Mouse (Mus musculus): ENCODE measurements around the gene Smcr8.

Gene Smcr8

GRCm38 (mm10) chr11:60776829-60777740 is at the start of gene Smcr8, which contains the start of gene Top3a:
Smcr8 (plus strand) TSS chr11:60777524.
Top3a (minus strand) TSS chr11:60777365.
- DNase-seq (ENCODE audit: low read depth in 2 of 2, low spot score in 2 of 2), result peak; percentile 83 to 88

GRCm38 (mm10) chr11:60728260-60728761 is 49.0 kb upstream of the Smcr8 start, which contains the start of gene Mief2:
Mief2 (plus strand) TSS chr11:60728398.
- peak; percentile 79 to 84 for DNase-seq (ENCODE audit: low read depth in 2 of 2, low spot score in 2 of 2)

- no peak for DNase-seq (ENCODE audit: low read depth in 2 of 2, low spot score in 2 of 2)
Observed at GRCm38 (mm10) chr11:60729217-60729641, 48.1 kb upstream of the Smcr8 start.

GRCm38 (mm10) chr11:60730169-60730568 is 47.2 kb upstream of the Smcr8 start:
- no peak for DNase-seq (ENCODE audit: low read depth in 2 of 2, low spot score in 2 of 2)

GRCm38 (mm10) chr11:60731251-60731650 is 46.1 kb upstream of the Smcr8 start:
- DNase-seq (ENCODE audit: low read depth in 2 of 2, low spot score in 2 of 2), result no peak

- DNase-seq (ENCODE audit: low read depth in 2 of 2, low spot score in 2 of 2), result no peak
Observed at GRCm38 (mm10) chr11:60734206-60734605, 43.1 kb upstream of the Smcr8 start.

GRCm38 (mm10) chr11:60735191-60735590 is 42.1 kb upstream of the Smcr8 start:
- DNase-seq (ENCODE audit: low read depth in 2 of 2, low spot score in 2 of 2), result no peak

GRCm38 (mm10) chr11:60736491-60736890 is 40.8 kb upstream of the Smcr8 start:
- DNase-seq (ENCODE audit: low read depth in 2 of 2, low spot score in 2 of 2), result no peak

GRCm38 (mm10) chr11:60737450-60737849 is 39.9 kb upstream of the Smcr8 start:
- DNase-seq (ENCODE audit: low read depth in 2 of 2, low spot score in 2 of 2), result no peak

- no peak for DNase-seq (ENCODE audit: low read depth in 2 of 2, low spot score in 2 of 2)
Observed at GRCm38 (mm10) chr11:60740321-60740720, 37.0 kb upstream of the Smcr8 start.

- no peak for DNase-seq (ENCODE audit: low read depth in 2 of 2, low spot score in 2 of 2)
Observed at GRCm38 (mm10) chr11:60755570-60755969, 21.8 kb upstream of the Smcr8 start.

GRCm38 (mm10) chr11:60761681-60762080 is 15.6 kb upstream of the Smcr8 start:
- no peak for DNase-seq (ENCODE audit: low read depth in 2 of 2, low spot score in 2 of 2)

GRCm38 (mm10) chr11:60766969-60767368 is 10.4 kb upstream of the Smcr8 start:
- no peak for DNase-seq (ENCODE audit: low read depth in 2 of 2, low spot score in 2 of 2)

GRCm38 (mm10) chr11:60769322-60769721 is 8.0 kb upstream of the Smcr8 start:
- no peak for DNase-seq (ENCODE audit: low read depth in 2 of 2, low spot score in 2 of 2)

- DNase-seq (ENCODE audit: low read depth in 2 of 2, low spot score in 2 of 2), result no peak
Observed at GRCm38 (mm10) chr11:60770776-60771175, 6.5 kb upstream of the Smcr8 start.

GRCm38 (mm10) chr11:60772161-60772560 is 5.2 kb upstream of the Smcr8 start:
- no peak for DNase-seq (ENCODE audit: low read depth in 2 of 2, low spot score in 2 of 2)

GRCm38 (mm10) chr11:60774158-60774689 is 3.1 kb upstream of the Smcr8 start:
- DNase-seq (ENCODE audit: low read depth in 2 of 2, low spot score in 2 of 2), result no peak

GRCm38 (mm10) chr11:60774841-60775240 is 2.5 kb upstream of the Smcr8 start:
- DNase-seq (ENCODE audit: low read depth in 2 of 2, low spot score in 2 of 2), result no peak

- DNase-seq (ENCODE audit: low read depth in 2 of 2, low spot score in 2 of 2), result no peak
Observed at GRCm38 (mm10) chr11:60775578-60775977, 1.7 kb upstream of the Smcr8 start.

- no peak for DNase-seq (ENCODE audit: low read depth in 2 of 2, low spot score in 2 of 2)
Observed at GRCm38 (mm10) chr11:60776107-60776828, 1.1 kb upstream of the Smcr8 start.

GRCm38 (mm10) chr11:60777801-60778370 is 562 bp downstream of the Smcr8 start:
- no peak for DNase-seq (ENCODE audit: low read depth in 2 of 2, low spot score in 2 of 2)
